Mouse (Mus musculus) small intestine, adult 2 months (tissue): ENCODE measurements around the gene Ap1g2. TPM values are rescaled to one million over a fixed set of nuclear protein-coding genes. Genes with fewer than 3 reads are reported as not detected.

ENCODE experiments used
- H3K27ac ChIP-seq: fragments of 200-500 bp; 2 replicates; pipeline ENCODE4 v1.5.1; 2012; ENCODE audit warnings: low read depth, low read length, control low read depth, inconsistent platforms; ENCODE audit not compliant: insufficient read depth
- H3K27me3 ChIP-seq: fragments of 200-500 bp; 2 replicates; pipeline ENCODE4 v1.6.1; 2012; ENCODE audit warnings: mild to moderate bottlenecking, moderate library complexity, low read length, inconsistent platforms; ENCODE audit not compliant: control insufficient read depth, insufficient read depth
- H3K36me3 ChIP-seq: fragments of 200-500 bp; 2 replicates; pipeline ENCODE4 v1.6.1; 2012; ENCODE audit warnings: mild to moderate bottlenecking, low read length, control low read depth, inconsistent platforms; ENCODE audit not compliant: control insufficient read depth, insufficient read depth
- H3K4me1 ChIP-seq: fragments of 200-500 bp; 2 replicates; pipeline ENCODE4 v1.6.1; 2012; ENCODE audit warnings: low read length, inconsistent platforms, mixed read lengths; ENCODE audit not compliant: control insufficient read depth, insufficient read depth, insufficient read length
- H3K4me3 ChIP-seq: fragments of 200-500 bp; 2 replicates; pipeline ENCODE4 v1.5.1; 2012; ENCODE audit warnings: low read depth, mild to moderate bottlenecking, control low read depth, inconsistent platforms, low read length, moderate library complexity
- CTCF ChIP-seq: fragments of 200-500 bp; IDR thresholded peaks from 2 replicates; pipeline ENCODE4 v1.5.1; 2012; ENCODE audit warnings: low read depth, mild to moderate bottlenecking, control low read depth, inconsistent platforms, low read length, moderate library complexity, mixed read lengths; ENCODE audit not compliant: insufficient replicate concordance, insufficient read length; ENCODE audit errors: extremely low read depth
- POLR2A ChIP-seq: fragments of 200-500 bp; IDR thresholded peaks from 2 replicates; pipeline ENCODE4 v1.6.1; 2012; ENCODE audit warnings: low read depth, mild to moderate bottlenecking, control low read depth, inconsistent platforms, low read length, moderate library complexity
- WGBS: fragments of 180-500 bp; shearing (Covaris S2); methylation state at CpG from one replicate; pipeline ENCODE4 v1.1.7; 2018; 5-methylcytosine and 5-hydroxymethylcytosine counted together
- polyA plus RNA-seq: library from polyadenylated mRNA; depleted of rRNA; stranded (reverse); fragments of >200 nt; gene quantifications from 2 replicates; pipeline ENCODE4 v1.2.3, GENCODE M21; 2012; rRNA removed

Ap1g2 gene
- 48.4 and 80.7 TPM in 2 replicates for polyA plus RNA-seq

- Histone ChIP-seq H3K27me3 (no peaks in the 10 kb centered on the region), H3K36me3 (peaks cover 30% of the 10 kb centered on the region), H3K4me3 (peak within 1 kb of the TSS; percentile 73), H3K27ac (peak within 1 kb of the TSS; percentile 92), H3K4me1 (peaks cover 15% of the 10 kb centered on the region; the same call in 1 of the 2 replicates)
- WGBS, result under 1% methylated on average over 39 of the region's 39 CpGs
- TF ChIP-seq CTCF (peak; percentile 17; the same call in 1 of the 2 replicates), POLR2A (peak; percentile 74)
Measured at GRCm38 (mm10) chr14:55105836-55106809, at the start of gene Ap1g2. TSS of gene Ap1g2 (minus strand) at chr14:55106593.

- Histone ChIP-seq H3K27ac (no peak overlapping the region), H3K36me3 (no peaks in the 10 kb centered on the region), H3K4me1 (no peaks in the 10 kb centered on the region), H3K4me3 (no peak overlapping the region), H3K27me3 (no peaks in the 10 kb centered on the region)
- WGBS, result 74% methylated on average over 16 of the region's 16 CpGs
- TF ChIP-seq CTCF, result no peak
- TF ChIP-seq POLR2A, result no peak
Measured at GRCm38 (mm10) chr14:55152951-55153481, 46.6 kb upstream of the Ap1g2 start.

GRCm38 (mm10) chr14:55152174-55152573 lies 45.8 kb upstream of the Ap1g2 start:
- Histone ChIP-seq H3K36me3 (no peaks in the 10 kb centered on the region), H3K27me3 (no peaks in the 10 kb centered on the region), H3K4me3 (no peak overlapping the region), H3K27ac (no peak overlapping the region), H3K4me1 (no peaks in the 10 kb centered on the region)
- TF ChIP-seq CTCF (no peak), POLR2A (no peak)
- WGBS, result 90% methylated on average over 4 of the region's 4 CpGs

- WGBS, result 81% methylated on average over 5 of the region's 5 CpGs
- no peak for TF ChIP-seq CTCF
- TF ChIP-seq POLR2A, result no peak
- no peaks in the 10 kb centered on the region for H3K36me3 ChIP-seq
- no peaks in the 10 kb centered on the region for H3K27me3 ChIP-seq
- no peaks in the 10 kb centered on the region for H3K4me1 ChIP-seq
- no peak overlapping the region for H3K27ac ChIP-seq
- H3K4me3 ChIP-seq, result no peak overlapping the region
Measured at GRCm38 (mm10) chr14:55150985-55151384, 44.6 kb upstream of the Ap1g2 start.

GRCm38 (mm10) chr14:55149041-55149440 lies 42.6 kb upstream of the Ap1g2 start:
- 82% methylated on average over 5 of the region's 5 CpGs for WGBS

GRCm38 (mm10) chr14:55148363-55148915 lies 42.0 kb upstream of the Ap1g2 start:
- Histone ChIP-seq H3K27ac (no peak overlapping the region), H3K36me3 (no peaks in the 10 kb centered on the region), H3K27me3 (no peaks in the 10 kb centered on the region), H3K4me1 (no peaks in the 10 kb centered on the region), H3K4me3 (no peak overlapping the region)
- TF ChIP-seq POLR2A (no peak), CTCF (peak; percentile 70; the same call in 1 of the 2 replicates)
- WGBS, result 35% methylated on average over 5 of the region's 5 CpGs

More at GRCm38 (mm10) chr14:55149041-55149440, 42.6 kb upstream of the Ap1g2 start:
- Histone ChIP-seq H3K4me1 (no peaks in the 10 kb centered on the region), H3K4me3 (no peak overlapping the region), H3K27ac (no peak overlapping the region), H3K36me3 (no peaks in the 10 kb centered on the region), H3K27me3 (no peaks in the 10 kb centered on the region)
- TF ChIP-seq CTCF (no peak), POLR2A (no peak)

GRCm38 (mm10) chr14:55146829-55147401 lies 40.5 kb upstream of the Ap1g2 start:
- WGBS, result 80% methylated on average over 12 of the region's 12 CpGs
- peak overlapping the region; percentile 21; the same call in 1 of the 2 replicates for H3K27ac ChIP-seq
- H3K27me3 ChIP-seq, result no peaks in the 10 kb centered on the region
- no peaks in the 10 kb centered on the region for H3K4me1 ChIP-seq
- TF ChIP-seq POLR2A, result no peak
- no peak for TF ChIP-seq CTCF
- H3K36me3 ChIP-seq, result no peaks in the 10 kb centered on the region
- H3K4me3 ChIP-seq, result no peak overlapping the region
